Mouse (Mus musculus) small intestine, adult 2 months (tissue): ENCODE results near the gene Akap10.

Experiments
- CTCF ChIP-seq: fragments of 200-500 bp; IDR thresholded peaks from 2 replicates; pipeline ENCODE4 v1.5.1; 2012; ENCODE audit warnings: low read depth, mild to moderate bottlenecking, control low read depth, inconsistent platforms, low read length, moderate library complexity, mixed read lengths; ENCODE audit not compliant: insufficient replicate concordance, insufficient read length; ENCODE audit errors: extremely low read depth
- POLR2A ChIP-seq: fragments of 200-500 bp; IDR thresholded peaks from 2 replicates; pipeline ENCODE4 v1.6.1; 2012; ENCODE audit warnings: low read depth, mild to moderate bottlenecking, control low read depth, inconsistent platforms, low read length, moderate library complexity

- peak; percentile 97 for TF ChIP-seq CTCF
- no peak; the same call in 1 of the 2 replicates for TF ChIP-seq POLR2A
These were observed 26.7 kb upstream of the Akap10 start, which contains the start of gene Specc1 for GRCm38 (mm10) chr11:61956572-61957295.
